Mouse (Mus musculus): Measurements from ENCODE around the gene Sfrp5.
A peak's percentile ranks its signal among the peaks of the same experiment; 100 is the strongest.

Sfrp5 gene

GRCm38 (mm10) chr19:42201696-42202381 is at the start of gene Sfrp5:
Sfrp5 (minus strand) TSS chr19:42202252.
- no peak for DNase-seq (ENCODE audit: low read depth, low spot score)

- no peak for DNase-seq (ENCODE audit: low read depth, low spot score)
These were observed 48.2 kb upstream of the Sfrp5 start for GRCm38 (mm10) chr19:42249976-42250914.

GRCm38 (mm10) chr19:42247519-42247918 is 45.5 kb upstream of the Sfrp5 start, which contains the start of gene Golga7b:
Golga7b (plus strand) TSS chr19:42247574.
- no peak for DNase-seq (ENCODE audit: low read depth, low spot score)

- DNase-seq (ENCODE audit: low read depth, low spot score): no peak
These were observed 44.6 kb upstream of the Sfrp5 start for GRCm38 (mm10) chr19:42246626-42247025.

DNA sequence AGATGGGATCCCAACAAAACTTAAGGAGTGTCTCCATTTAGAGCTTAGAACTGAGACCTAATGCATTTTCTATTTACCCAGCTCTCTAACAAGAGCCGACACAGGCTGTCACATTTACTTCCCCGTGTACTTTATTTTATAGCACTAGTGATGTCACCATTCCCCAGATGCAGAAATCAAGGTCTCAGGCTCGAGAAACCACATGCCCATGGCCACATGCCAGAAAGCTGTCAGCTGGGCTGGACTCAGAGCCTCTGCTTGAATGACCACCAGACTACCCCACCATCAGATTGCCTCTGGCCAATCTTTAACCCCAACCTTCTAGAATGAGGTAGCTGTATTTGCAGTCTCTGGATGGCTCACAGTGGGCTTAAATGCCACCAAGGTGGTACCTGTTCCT is 41.3 kb upstream of the Sfrp5 start:
- DNase-seq (ENCODE audit: low read depth, low spot score): no peak

DNA sequence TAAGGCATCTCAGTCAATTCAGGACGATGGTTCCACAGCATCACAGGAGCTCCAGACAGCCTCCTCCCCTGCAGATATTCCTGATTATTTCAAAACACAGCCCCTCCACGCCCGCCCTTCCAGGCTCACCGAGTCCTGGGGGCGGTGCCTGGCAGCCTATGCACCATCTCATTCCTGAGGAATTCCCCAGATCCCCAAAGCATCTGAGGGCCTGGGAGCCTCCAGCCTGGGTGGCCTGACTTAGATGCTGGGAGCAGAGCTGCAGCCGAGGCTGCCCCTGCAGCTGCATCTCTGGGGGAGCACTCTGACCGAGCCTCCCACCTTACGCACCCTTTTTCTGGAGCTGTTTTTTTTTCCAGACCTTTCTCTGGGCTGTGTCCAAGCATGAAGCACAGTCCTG is 38.8 kb upstream of the Sfrp5 start:
- no peak for DNase-seq (ENCODE audit: low read depth, low spot score)

DNA sequence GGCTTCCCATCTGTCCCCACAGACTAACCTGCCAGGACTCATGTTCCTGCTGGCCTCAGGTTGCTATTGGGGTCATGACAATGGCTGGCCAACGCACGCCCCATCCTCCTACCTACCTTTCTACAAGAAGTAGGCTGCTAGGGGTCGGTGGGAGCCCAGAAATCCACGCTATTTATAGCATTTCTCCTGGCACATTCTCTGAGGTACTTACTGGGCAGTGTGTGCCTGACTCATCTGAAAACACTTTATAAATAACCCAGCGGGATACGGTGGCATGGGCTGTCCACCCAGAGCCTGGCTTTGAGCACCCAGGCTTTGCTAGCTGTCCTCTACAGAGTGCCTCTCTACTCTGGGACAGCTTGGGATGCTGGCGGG is 36.3 kb upstream of the Sfrp5 start:
- DNase-seq (ENCODE audit: low read depth, low spot score): no peak

- DNase-seq (ENCODE audit: low read depth, low spot score): no peak
These were observed 35.7 kb upstream of the Sfrp5 start for GRCm38 (mm10) chr19:42237602-42238340.

GRCm38 (mm10) chr19:42230986-42231385 is 28.9 kb upstream of the Sfrp5 start:
- no peak for DNase-seq (ENCODE audit: low read depth, low spot score)

DNA sequence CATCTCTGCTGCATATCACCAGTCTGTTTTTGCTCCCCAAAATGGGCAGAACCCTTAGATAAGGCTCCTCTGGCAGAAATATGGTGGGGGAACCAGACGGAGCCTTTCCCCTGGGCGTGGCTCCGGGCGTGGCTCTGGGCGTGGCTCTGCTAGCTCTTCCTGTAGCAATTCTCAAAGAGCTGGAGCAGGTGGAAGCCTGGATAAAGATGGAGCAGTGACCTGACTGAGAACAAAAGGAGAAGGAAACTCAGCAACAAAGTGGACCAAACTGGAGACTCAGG is 28.2 kb upstream of the Sfrp5 start:
- no peak for DNase-seq (ENCODE audit: low read depth, low spot score)

- DNase-seq (ENCODE audit: low read depth, low spot score): no peak
These were observed 27.6 kb upstream of the Sfrp5 start for GRCm38 (mm10) chr19:42229499-42230287.

DNA sequence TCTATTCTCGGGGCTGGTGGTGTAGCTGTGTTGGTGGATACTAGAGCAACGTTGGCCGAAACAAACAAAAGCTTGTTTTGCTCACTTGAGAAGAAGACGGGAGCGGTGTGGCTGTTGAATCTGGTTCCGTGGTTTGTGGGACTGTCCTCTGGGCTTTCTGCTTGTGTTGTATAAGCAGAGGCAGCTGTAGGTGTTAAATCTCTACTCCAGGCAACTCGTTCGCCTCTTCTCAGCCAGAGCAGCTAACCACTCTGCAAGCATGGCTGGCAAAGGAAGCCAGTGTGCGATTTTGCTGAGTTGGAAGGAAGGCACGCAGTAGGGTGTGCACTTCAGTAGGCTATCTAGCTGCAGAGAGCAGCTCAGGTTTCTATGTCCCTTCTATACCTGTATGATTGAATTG is 24.4 kb upstream of the Sfrp5 start:
- DNase-seq (ENCODE audit: low read depth, low spot score): no peak

GRCm38 (mm10) chr19:42217374-42217763 is 15.3 kb upstream of the Sfrp5 start:
- DNase-seq (ENCODE audit: low read depth, low spot score): peak; percentile 29

DNA sequence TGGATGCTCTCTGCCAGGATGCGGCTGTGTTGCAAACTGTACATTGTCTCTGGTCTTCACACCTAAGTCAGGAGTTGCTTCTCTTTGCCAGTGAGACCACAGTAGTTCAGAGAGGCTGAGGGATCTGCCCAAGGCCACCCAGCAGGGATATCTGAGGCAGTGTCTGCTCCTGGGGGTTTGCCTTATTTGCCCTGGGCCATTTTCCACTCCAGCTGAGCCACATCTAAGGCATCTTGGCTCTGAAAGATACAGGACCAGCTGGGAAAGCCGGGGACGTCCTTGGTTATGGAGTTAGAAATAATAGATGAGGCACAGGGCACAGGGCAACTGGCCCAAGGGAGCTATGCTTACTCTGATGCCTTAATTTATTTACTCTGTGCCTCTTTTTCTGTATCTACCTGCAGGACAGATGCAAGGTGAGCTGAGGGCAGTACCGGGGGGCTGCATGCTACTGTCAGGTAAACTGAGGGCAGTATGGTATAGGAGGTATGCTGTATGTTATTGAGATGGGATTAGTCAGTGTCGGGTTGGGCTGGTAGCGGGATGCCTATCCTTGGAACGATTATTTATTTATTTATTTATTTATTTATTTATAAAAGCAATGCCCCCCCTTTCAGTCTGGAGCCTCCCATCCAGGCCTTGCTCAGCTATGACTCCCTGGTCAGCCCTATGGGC is 14.8 kb upstream of the Sfrp5 start:
- DNase-seq (ENCODE audit: low read depth, low spot score): no peak

DNA sequence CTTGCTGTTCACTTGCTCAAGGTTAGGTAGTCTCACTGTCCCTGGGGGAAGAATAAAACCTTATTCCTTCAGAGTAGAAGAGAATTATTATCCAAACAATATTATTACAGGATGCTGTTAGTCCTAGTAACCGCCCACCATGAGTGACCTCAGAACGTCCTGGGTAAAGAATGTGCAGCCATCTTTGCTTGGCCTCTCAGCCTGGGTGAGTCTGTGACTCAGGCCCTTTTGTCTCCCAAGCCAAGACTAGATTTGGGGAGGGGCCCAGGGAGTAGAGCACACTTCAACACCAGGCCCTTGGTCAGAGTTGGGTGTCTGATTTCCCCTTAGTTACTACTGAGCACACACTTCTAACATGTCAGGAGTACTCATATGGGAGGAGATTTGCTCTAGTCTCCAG is 12.5 kb upstream of the Sfrp5 start:
- DNase-seq (ENCODE audit: low read depth, low spot score): no peak

GRCm38 (mm10) chr19:42211936-42212335 is 9.9 kb upstream of the Sfrp5 start:
- no peak for DNase-seq (ENCODE audit: low read depth, low spot score)

- no peak for DNase-seq (ENCODE audit: low read depth, low spot score)
These were observed 7.9 kb upstream of the Sfrp5 start for GRCm38 (mm10) chr19:42209976-42210375.

DNA sequence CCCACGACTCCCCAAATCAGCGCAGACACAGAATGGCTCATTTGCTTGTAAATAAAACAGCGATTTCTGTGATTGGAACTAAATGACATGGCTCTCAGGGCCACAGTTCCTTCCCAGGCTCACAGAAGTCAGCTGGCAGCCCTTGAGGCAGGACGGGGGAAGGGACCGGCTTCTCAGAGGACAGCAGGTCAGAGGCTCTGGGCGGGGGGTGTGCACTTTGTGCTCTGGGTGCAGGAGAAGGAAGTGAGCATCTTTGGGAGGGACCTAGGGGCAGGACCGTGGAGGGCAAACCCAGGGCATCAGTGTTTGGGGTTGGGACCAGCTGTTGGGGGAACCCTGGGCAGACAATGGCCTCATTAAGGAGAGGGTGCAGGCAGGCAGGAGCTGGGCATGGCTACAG is 7.4 kb upstream of the Sfrp5 start:
- DNase-seq (ENCODE audit: low read depth, low spot score): no peak

DNA sequence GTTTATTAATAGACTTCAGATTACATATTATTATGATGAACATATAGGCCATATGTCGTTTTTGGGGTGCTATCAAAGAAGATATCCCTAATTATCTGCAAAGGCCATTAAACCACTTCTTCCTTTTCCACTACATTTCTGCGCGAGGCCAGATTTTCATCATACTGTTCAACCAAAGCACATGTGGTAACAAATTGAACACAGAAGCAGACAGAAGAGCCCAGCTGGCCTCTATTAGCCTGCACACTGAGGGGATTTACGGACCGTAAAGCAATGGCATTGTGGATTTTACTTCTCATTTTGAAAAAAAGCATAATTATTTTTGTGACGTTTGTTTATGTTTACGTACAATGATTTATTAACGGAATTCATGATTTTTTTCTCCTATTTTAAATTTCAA is 3.1 kb upstream of the Sfrp5 start:
- DNase-seq (ENCODE audit: low read depth, low spot score): no peak

DNA sequence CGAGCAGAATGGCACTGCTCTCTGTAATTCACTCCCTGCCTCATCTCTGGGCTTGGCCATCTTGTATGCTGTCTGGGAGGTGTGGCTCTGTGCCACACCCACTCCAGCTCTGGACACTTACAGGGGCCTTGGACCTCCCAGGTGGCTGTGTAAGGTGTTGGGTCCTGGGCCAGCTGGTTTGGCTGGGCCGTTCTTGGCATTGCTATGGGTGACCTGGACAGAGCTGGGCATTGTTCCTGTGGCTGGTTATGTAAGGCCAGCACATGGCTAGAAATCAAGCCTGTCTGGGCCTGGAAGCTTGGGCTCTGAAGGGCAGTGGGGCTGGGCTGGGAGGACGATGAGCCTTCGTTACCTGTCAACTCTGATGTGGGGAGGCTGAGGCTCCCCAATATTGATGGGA is 2.3 kb upstream of the Sfrp5 start:
- DNase-seq (ENCODE audit: low read depth, low spot score): no peak

- no peak for DNase-seq (ENCODE audit: low read depth, low spot score)
These were observed 415 bp upstream of the Sfrp5 start for GRCm38 (mm10) chr19:42202467-42202866.
